Mouse (Mus musculus): ENCODE results near the gene Deaf1. TPM values are rescaled to one million over a fixed set of nuclear protein-coding genes. Genes with fewer than 3 reads are reported as not detected.

Gene Deaf1
- polyA plus RNA-seq (2012; rRNA removed) = 43.0 and 43.8 TPM in 2 replicates

GRCm38 (mm10) chr7:141327469-141328372 lies at the start of gene Deaf1, which contains the start of gene Tmem80:
Gene Deaf1 (minus strand): TSS chr7:141327690.
Gene Tmem80 (plus strand): TSS chr7:141327739.
- DNase-seq (ENCODE audit: extremely low spot score in 1 of 2, low spot score in 1 of 2) = peak; percentile 99 to 100

DNA sequence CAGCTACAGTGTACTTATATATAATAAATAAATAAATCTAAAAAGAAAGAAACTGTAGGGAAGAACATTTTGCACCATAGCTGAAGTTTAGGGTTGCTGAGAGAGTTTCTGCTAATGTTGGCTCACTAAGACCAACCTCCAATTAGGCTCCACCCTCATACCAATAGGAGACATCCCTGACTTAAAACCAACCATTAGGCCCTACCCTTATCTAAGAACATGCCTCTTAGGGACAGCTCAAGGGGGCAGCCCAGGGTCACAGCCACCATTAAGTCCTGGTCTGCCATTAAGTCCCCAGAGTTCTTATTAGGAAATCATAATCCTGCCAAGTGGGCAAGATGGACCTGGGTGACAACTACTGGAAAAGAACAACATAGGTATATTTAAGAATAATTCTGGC lies 46.9 kb upstream of the Deaf1 start:
- DNase-seq (ENCODE audit: extremely low spot score in 1 of 2, low spot score in 1 of 2) = no peak

GRCm38 (mm10) chr7:141373611-141374010 lies 46.1 kb upstream of the Deaf1 start:
- DNase-seq (ENCODE audit: extremely low spot score in 1 of 2, low spot score in 1 of 2) = no peak

DNA sequence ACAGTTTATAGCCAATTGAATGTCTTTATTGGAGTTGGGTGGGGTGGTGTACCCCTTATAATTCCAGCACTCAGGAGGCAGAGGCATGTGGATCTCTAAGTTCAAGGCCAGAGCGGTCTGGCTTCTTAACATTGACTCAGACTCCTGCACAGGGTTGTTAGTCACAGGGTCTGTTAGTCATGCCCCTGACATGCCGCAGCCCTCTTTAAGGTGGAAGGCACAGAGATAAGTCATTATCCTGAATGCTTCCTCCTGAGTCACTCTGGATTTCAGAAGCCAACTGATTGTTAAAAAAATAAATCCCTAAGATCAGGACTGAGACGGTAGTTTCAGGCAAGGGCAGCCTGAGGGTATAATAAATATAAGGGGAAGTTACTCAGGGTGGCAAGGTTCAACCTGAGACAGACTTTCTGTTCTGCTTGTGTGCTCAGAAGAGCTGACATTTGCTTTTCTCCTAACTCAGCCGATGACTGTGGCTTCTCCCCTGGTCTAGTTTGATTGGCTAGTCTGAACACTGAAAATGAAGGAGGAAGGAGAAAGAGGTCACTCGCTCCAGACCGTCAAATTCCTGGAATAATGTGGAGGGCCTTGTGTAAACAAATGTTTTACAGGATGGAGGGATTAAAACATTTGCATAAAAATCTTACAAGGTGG lies 44.6 kb upstream of the Deaf1 start:
- DNase-seq (ENCODE audit: extremely low spot score in 1 of 2, low spot score in 1 of 2) = no peak

GRCm38 (mm10) chr7:141369918-141370317 lies 42.4 kb upstream of the Deaf1 start:
- no peak for DNase-seq (ENCODE audit: extremely low spot score in 1 of 2, low spot score in 1 of 2)

GRCm38 (mm10) chr7:141367358-141367757 lies 39.9 kb upstream of the Deaf1 start:
- no peak for DNase-seq (ENCODE audit: extremely low spot score in 1 of 2, low spot score in 1 of 2)

DNA sequence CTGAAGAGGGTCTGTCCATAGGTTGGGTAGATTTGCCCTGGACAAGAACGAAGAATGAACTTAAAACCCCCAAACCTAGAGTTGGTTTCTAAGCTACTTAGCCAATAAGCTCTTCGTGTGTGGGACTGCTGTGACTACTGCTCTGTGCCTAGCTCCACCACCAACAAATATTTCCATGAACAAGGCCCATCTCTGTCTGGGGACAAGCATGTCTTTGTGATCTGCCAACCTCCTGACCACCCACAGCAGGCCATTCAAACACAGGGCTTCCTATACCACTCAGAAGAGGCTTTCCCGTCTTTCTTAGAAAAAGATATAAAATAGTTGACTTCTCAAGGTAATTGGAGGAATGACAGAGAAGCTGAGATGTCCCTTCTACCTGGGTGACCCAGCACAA lies 37.6 kb upstream of the Deaf1 start:
- DNase-seq (ENCODE audit: extremely low spot score in 1 of 2, low spot score in 1 of 2) = peak in 1 of 2 experiments; percentile 32

DNA sequence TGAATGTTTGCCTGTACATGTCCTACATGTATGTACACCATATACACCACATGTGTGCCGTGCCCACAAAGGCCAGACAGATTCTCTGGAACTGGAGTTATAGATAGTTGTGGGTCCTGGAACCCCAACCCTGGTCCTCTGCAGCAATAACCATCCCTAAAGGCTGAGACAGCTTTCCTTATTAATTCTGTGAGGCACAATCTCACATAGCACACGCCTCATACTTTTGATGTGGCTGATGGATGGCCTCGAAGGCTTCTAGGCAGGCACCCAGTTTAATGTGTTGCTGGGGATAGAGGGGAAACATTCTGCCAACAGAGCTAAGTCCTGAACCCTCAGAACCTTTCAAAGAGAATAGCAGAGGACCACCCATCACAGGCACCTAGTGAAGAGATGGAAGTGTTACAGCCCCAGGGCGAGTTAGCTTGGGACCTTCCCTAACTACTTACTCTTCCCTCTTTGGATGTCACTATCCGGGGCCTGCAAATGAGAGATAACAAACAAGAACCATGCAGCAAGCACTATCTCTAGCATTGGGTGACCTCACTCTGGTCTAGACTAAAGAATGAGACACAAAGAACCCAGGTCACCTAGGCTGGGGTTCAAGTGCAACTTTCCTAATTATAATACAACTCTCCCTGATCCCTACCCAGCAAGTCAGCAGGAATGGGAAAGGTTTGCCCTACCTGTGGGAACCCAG lies 37.0 kb upstream of the Deaf1 start:
- DNase-seq (ENCODE audit: extremely low spot score in 1 of 2, low spot score in 1 of 2) = no peak

GRCm38 (mm10) chr7:141363752-141364125 lies 36.2 kb upstream of the Deaf1 start:
- no peak for DNase-seq (ENCODE audit: extremely low spot score in 1 of 2, low spot score in 1 of 2)

DNA sequence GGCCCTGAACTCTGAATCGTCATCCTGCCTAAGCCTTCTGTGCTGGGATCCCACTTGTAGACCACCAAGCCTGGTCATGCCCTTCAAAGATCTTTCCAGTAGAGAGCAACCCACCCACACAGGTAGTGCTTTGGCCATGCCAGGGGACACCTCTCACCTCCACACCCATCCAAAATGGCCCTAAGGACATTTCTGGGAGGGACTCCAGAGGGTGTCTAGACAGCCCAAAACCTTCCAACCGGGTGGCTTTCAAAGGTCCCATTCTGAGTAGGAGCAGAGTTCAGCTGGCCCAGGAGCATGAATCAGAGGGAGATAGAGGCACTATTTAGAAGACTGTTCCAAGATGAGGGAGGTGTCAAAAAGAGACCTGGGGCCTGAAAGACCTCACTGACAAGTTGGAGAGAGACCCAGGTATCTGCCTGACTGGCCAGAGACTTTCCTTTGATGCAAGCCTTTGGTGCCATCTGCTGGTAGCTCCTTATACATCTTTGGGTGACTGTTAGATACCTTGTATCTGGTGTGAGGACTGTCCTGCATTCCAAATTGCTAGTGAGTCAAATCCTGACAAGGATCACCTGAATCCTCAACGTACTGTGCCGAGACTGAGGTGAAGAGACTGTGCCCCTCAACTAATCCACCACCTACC lies 35.7 kb upstream of the Deaf1 start:
- DNase-seq (ENCODE audit: extremely low spot score in 1 of 2, low spot score in 1 of 2) = peak in 1 of 2 experiments; percentile 89

DNA sequence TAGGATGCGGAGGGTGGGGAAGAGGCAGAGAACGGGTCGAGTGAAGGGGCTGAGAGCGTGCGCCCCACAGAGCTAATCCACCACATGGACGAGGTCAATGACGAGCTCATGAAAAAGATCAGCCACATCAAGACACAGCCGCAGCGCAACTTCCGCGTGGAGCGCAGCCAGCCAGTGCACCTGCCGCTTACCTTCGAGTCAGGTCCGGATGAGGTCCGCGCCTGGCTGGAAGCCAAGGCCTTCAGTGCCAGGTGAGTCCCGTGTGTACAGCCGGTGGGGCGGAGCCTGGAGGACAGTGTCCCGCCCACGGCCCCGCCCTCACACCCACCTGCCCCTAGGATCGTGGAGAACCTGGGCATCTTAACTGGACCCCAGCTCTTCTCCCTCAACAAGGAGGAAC lies 34.0 kb upstream of the Deaf1 start:
- no peak for DNase-seq (ENCODE audit: extremely low spot score in 1 of 2, low spot score in 1 of 2)

GRCm38 (mm10) chr7:141356971-141357370 lies 29.5 kb upstream of the Deaf1 start:
- DNase-seq (ENCODE audit: extremely low spot score in 1 of 2, low spot score in 1 of 2) = peak in 1 of 2 experiments; percentile 33

DNA sequence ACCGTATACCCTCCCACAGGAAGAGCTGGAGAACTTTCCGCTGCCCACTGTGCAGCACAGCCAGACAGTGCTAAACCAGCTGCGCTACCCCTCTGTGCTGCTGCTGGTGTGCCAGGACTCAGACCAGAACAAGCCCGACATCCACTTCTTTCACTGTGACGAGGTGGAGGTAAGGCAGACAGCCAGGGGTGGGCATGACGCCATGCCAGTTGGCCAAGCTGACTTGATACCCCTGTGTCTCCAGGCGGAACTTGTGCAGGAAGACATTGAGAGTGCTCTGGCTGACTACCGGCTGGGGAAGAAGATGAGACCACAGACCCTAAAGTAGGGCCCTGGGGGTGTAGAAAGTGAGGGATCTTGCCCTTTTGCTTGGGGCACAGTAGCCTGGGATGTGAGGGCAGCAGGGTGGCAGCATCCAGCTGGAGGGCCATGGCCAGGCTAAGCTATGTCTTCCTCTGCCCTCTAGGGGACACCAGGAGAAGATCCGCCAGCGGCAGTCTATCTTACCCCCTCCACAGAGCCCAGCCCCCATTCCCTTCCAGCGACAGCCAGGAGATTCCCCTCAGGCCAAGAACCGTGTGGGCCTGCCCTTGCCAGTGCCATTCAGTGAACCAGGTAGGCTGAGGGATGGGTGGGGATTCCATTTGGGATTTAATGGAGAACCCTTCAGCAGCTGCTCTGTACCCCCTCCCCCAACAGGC lies 28.3 kb upstream of the Deaf1 start:
- DNase-seq (ENCODE audit: extremely low spot score in 1 of 2, low spot score in 1 of 2) = peak in 1 of 2 experiments; percentile 20

GRCm38 (mm10) chr7:141355051-141355450 lies 27.6 kb upstream of the Deaf1 start:
- DNase-seq (ENCODE audit: extremely low spot score in 1 of 2, low spot score in 1 of 2) = no peak

- no peak for DNase-seq (ENCODE audit: extremely low spot score in 1 of 2, low spot score in 1 of 2)
Observed at GRCm38 (mm10) chr7:141351061-141351460, 23.6 kb upstream of the Deaf1 start.

DNA sequence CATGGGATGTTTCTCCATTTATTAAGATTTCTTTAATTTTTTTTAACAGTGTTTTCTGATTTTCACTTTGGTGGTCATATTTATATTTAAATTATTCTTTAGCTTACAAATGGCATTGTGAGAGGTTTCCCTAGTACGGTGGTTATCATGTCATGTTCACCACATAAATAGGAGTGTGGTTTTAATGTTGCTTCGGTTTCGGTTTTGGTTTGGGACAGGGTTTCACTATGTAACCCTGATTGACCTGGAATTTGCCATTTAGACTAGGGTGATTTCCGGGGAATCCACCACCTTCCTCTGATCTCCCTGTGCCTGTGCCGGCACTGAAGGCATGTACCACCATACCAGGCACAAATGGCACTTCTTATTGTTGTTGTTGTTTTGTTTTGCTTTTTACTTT lies 17.3 kb upstream of the Deaf1 start:
- DNase-seq (ENCODE audit: extremely low spot score in 1 of 2, low spot score in 1 of 2) = no peak

- no peak for DNase-seq (ENCODE audit: extremely low spot score in 1 of 2, low spot score in 1 of 2)
Observed at GRCm38 (mm10) chr7:141343696-141344095, 16.2 kb upstream of the Deaf1 start.

GRCm38 (mm10) chr7:141343230-141343629 lies 15.7 kb upstream of the Deaf1 start:
- DNase-seq (ENCODE audit: extremely low spot score in 1 of 2, low spot score in 1 of 2) = no peak

DNA sequence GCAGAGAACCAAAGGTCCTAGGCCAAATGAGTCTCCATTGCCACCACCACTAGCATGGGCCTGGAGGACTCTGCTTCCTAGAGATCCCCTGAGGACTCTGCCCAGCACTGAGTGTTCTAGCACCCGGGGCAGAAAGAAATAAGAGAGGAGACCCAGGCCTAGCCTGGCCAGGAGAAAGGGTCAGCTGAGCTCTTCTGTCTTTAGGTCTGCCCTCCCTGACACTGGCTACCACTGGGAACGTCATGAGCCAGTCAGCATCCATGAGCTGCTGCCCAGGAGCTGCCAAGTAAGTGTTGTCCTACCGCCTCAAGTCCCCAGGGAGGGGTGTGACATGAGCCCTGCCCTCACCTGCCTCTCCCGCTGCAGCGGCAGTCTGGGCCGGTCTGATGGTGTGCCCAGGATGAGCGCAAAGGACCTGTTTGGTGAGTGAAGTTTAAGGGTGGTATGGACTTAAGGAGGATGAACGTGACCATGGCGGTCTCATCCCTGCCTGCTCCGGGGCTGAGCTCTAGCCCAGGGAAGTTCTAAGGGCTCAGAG lies 14.3 kb upstream of the Deaf1 start:
- no peak for DNase-seq (ENCODE audit: extremely low spot score in 1 of 2, low spot score in 1 of 2)

DNA sequence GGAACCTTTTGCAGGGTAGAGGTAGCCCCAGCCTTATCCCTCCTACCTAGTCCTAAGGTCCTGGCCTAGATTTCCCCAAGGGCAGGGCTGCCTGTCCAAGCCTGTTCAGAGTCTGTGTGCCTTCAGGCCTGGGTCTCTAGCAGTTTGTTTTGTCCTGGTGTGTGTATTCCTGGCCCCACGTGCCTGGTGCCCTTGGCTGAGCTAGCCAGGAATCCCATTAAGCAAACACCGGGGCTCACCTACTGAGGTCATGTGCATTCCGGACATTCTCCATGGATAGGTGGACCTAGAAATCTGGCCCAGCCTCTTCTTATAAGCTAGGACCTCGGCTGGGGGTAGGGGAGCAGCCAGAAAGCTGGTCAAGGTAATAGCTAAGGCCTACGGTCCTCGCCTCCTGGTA lies 13.0 kb upstream of the Deaf1 start:
- DNase-seq (ENCODE audit: extremely low spot score in 1 of 2, low spot score in 1 of 2) = no peak

Data from frontal cortex, adult 2 months (tissue).